Mouse (Mus musculus) adrenal gland, postnatal 36 days (tissue): Measurements from ENCODE around the gene Psmb7. TPM values are rescaled to one million over a fixed set of nuclear protein-coding genes. Genes with fewer than 3 reads are reported as not detected.
A peak's percentile ranks its signal among the peaks of the same experiment; 100 is the strongest.

Experiments
- DNase-seq, 2 experiments: peaks; one replicate each; pipeline ENCODE4 v3.0.0; 2021; ENCODE audit warnings: mixed read lengths in 1 of 2
- long read RNA-seq, 2 experiments: library from polyadenylated mRNA; stranded (forward); transcript quantifications; one replicate each; pipeline ENCODE4 v2.0.0; 2021; ENCODE audit warnings: borderline sequencing depth in 2 of 2
- total RNA-seq, 2 experiments: library from RNA; stranded (reverse); gene quantifications; 2 replicates each; pipeline ENCODE4 v1.2.3; 2021

Psmb7 gene
- 100 to 1,000 TPM; 294 to 327 TPM for total RNA-seq
- long read RNA-seq, experiment 1, transcript Psmb7-201 (8 exons, 1,160 nt), result major isoform, 124 of 141 reads
- long read RNA-seq, experiment 1, partial matches to known transcripts, result 14 of 141 reads
- long read RNA-seq, experiment 1, other reads (novel, unspliced or antisense), result 3 of 141 reads
- long read RNA-seq, experiment 2, transcript Psmb7-201 (8 exons, 1,160 nt), result major isoform, 37 of 40 reads
- long read RNA-seq, experiment 2, partial matches to known transcripts, result 3 of 40 reads
- long read RNA-seq, experiment 2, other reads (novel, unspliced or antisense), result 0 of 40 reads

- peak; percentile 91 to 93 for DNase-seq
These were observed at the start of gene Psmb7 for GRCm38 (mm10) chr2:38643625-38644427. Gene Psmb7, minus strand, starts transcription at chr2:38644087.

GRCm38 (mm10) chr2:38691542-38691941 is 47.7 kb upstream of the Psmb7 start:
- peak; percentile 65 to 71 for DNase-seq

- peak; percentile 57 to 61 for DNase-seq
These were observed 46.0 kb upstream of the Psmb7 start for GRCm38 (mm10) chr2:38689881-38690280.

- DNase-seq, result peak in 1 of 2 experiments; percentile 58
These were observed 45.1 kb upstream of the Psmb7 start for GRCm38 (mm10) chr2:38688791-38689520.

GRCm38 (mm10) chr2:38685746-38686145 is 41.9 kb upstream of the Psmb7 start:
- DNase-seq, result peak; percentile 62

- no peak for DNase-seq
These were observed 39.2 kb upstream of the Psmb7 start for GRCm38 (mm10) chr2:38683083-38683482.

GRCm38 (mm10) chr2:38682209-38682608 is 38.3 kb upstream of the Psmb7 start:
- DNase-seq, result no peak

GRCm38 (mm10) chr2:38678947-38679346 is 35.1 kb upstream of the Psmb7 start:
- DNase-seq, result no peak

- DNase-seq, result no peak
These were observed 31.6 kb upstream of the Psmb7 start for GRCm38 (mm10) chr2:38675366-38675969.

GRCm38 (mm10) chr2:38672496-38672895 is 28.6 kb upstream of the Psmb7 start:
- DNase-seq, result no peak

- DNase-seq, result peak; percentile 71 to 77
These were observed 25.1 kb upstream of the Psmb7 start for GRCm38 (mm10) chr2:38668802-38669580.

GRCm38 (mm10) chr2:38661398-38661797 is 17.5 kb upstream of the Psmb7 start:
- DNase-seq, result peak in 1 of 2 experiments; percentile 34

GRCm38 (mm10) chr2:38658338-38658836 is 14.5 kb upstream of the Psmb7 start:
- peak; percentile 89 to 91 for DNase-seq

- DNase-seq, result peak; percentile 35 to 66
These were observed 9.8 kb upstream of the Psmb7 start for GRCm38 (mm10) chr2:38653694-38654093.

GRCm38 (mm10) chr2:38653293-38653619 is 9.4 kb upstream of the Psmb7 start:
- DNase-seq, result peak; percentile 37 to 57

- DNase-seq, result peak; percentile 52 to 56
These were observed 8.8 kb upstream of the Psmb7 start for GRCm38 (mm10) chr2:38652565-38653292.

- DNase-seq, result no peak
These were observed 8.2 kb upstream of the Psmb7 start for GRCm38 (mm10) chr2:38652098-38652497.

GRCm38 (mm10) chr2:38650340-38650739 is 6.5 kb upstream of the Psmb7 start:
- no peak for DNase-seq

- no peak for DNase-seq
These were observed 3.8 kb upstream of the Psmb7 start for GRCm38 (mm10) chr2:38647661-38648060.

GRCm38 (mm10) chr2:38647201-38647606 is 3.3 kb upstream of the Psmb7 start:
- no peak for DNase-seq

GRCm38 (mm10) chr2:38645936-38646335 is 2.0 kb upstream of the Psmb7 start:
- DNase-seq, result peak; percentile 87
